Mouse (Mus musculus): Measurements from ENCODE around the gene Th. TPM values are rescaled to one million over a fixed set of nuclear protein-coding genes. Genes with fewer than 3 reads are reported as not detected.

The Th gene
- total and polyA plus RNA-seq, 2 experiments from 2014 or later: 0.15 to 0.19 TPM

- no peaks in the 10 kb centered on the region; the same call in 1 of the 2 replicates for H3K27me3 ChIP-seq (ENCODE audit: control insufficient read depth, insufficient read depth, low read length)
- peak; percentile 88 for ATAC-seq (ENCODE audit: insufficient read depth, low read depth)
These were observed 1.4 kb downstream of the Th start for GRCm38 (mm10) chr7:142929516-142929915.

GRCm38 (mm10) chr7:142927293-142927692 lies 3.6 kb downstream of the Th start:
- TF ChIP-seq EP300 (IDR thresholded peaks at IDR 0.05; ENCODE audit: low read depth): no peak
- ATAC-seq (ENCODE audit: insufficient read depth, low read depth) (no peak), DNase-seq (ENCODE audit: low spot score) (no peak)
- Histone ChIP-seq H3K9ac (replicated peaks; ENCODE audit: low read depth, low read length) (no peak overlapping the region), H3K27me3 (ENCODE audit: control insufficient read depth, insufficient read depth, low read length) (peaks cover 7% of the 10 kb centered on the region; the same call in 1 of the 2 replicates), H3K9me3 (replicated peaks; ENCODE audit: control insufficient read depth, low read length) (no peaks in the 10 kb centered on the region), H3K36me3 (replicated peaks; ENCODE audit: control insufficient read depth, insufficient read depth, low read length) (no peaks in the 10 kb centered on the region), H3K27ac (ENCODE audit: low read depth) (no peak overlapping the region), H3K4me2 (ENCODE audit: low read depth, low read length) (no peak overlapping the region), H3K4me3 (ENCODE audit: low read depth, low read length) (no peak overlapping the region), H3K4me1 (ENCODE audit: control insufficient read depth, insufficient read depth) (no peaks in the 10 kb centered on the region)
- WGBS: 83% methylated on average over 8 of the region's 8 CpGs

More at GRCm38 (mm10) chr7:142929516-142929915, 1.4 kb downstream of the Th start:
- Histone ChIP-seq H3K4me1 (ENCODE audit: control insufficient read depth, insufficient read depth) (no peaks in the 10 kb centered on the region), H3K27ac (ENCODE audit: low read depth) (no peak overlapping the region), H3K36me3 (replicated peaks; ENCODE audit: control insufficient read depth, insufficient read depth, low read length) (no peaks in the 10 kb centered on the region), H3K9ac (replicated peaks; ENCODE audit: low read depth, low read length) (no peak overlapping the region), H3K4me3 (ENCODE audit: low read depth, low read length) (no peak overlapping the region), H3K9me3 (replicated peaks; ENCODE audit: control insufficient read depth, low read length) (no peaks in the 10 kb centered on the region), H3K4me2 (ENCODE audit: low read depth, low read length) (no peak overlapping the region)
- 47% methylated on average over 2 of the region's 2 CpGs for WGBS
- peak; percentile 36 for DNase-seq (ENCODE audit: low spot score)
- no peak for TF ChIP-seq CTCF (IDR thresholded peaks at IDR 0.05; ENCODE audit: low read depth)
- TF ChIP-seq EP300 (IDR thresholded peaks at IDR 0.05; ENCODE audit: low read depth): no peak

- Histone ChIP-seq H3K27ac (ENCODE audit: low read depth) (no peak overlapping the region), H3K4me1 (ENCODE audit: control insufficient read depth, insufficient read depth) (no peaks in the 10 kb centered on the region), H3K36me3 (replicated peaks; ENCODE audit: control insufficient read depth, insufficient read depth, low read length) (no peaks in the 10 kb centered on the region), H3K9ac (replicated peaks; ENCODE audit: low read depth, low read length) (no peak overlapping the region), H3K4me2 (ENCODE audit: low read depth, low read length) (no peak overlapping the region), H3K27me3 (ENCODE audit: control insufficient read depth, insufficient read depth, low read length) (peaks cover 45% of the 10 kb centered on the region), H3K4me3 (ENCODE audit: low read depth, low read length) (no peak overlapping the region), H3K9me3 (replicated peaks; ENCODE audit: control insufficient read depth, low read length) (no peaks in the 10 kb centered on the region)
- DNase-seq (ENCODE audit: low spot score) (peak; percentile 40), ATAC-seq (ENCODE audit: insufficient read depth, low read depth) (peak; percentile 82)
- TF ChIP-seq CTCF (IDR thresholded peaks at IDR 0.05; ENCODE audit: low read depth) (peak; percentile 100), EP300 (IDR thresholded peaks at IDR 0.05; ENCODE audit: low read depth) (no peak)
- WGBS: 22% methylated on average over 8 of the region's 8 CpGs
These were observed 12.0 kb downstream of the Th start for GRCm38 (mm10) chr7:142918641-142919628.

- H3K4me1 ChIP-seq (ENCODE audit: control insufficient read depth, insufficient read depth): no peaks in the 10 kb centered on the region
- ATAC-seq (ENCODE audit: insufficient read depth, low read depth): no peak
- WGBS: 80% methylated on average over 5 of the region's 5 CpGs
These were observed 13.3 kb downstream of the Th start for GRCm38 (mm10) chr7:142917659-142918058.

GRCm38 (mm10) chr7:142916178-142916577 lies 14.8 kb downstream of the Th start:
- no peak overlapping the region for H3K27ac ChIP-seq (ENCODE audit: low read depth)
- H3K4me1 ChIP-seq (ENCODE audit: control insufficient read depth, insufficient read depth): no peaks in the 10 kb centered on the region
- DNase-seq (ENCODE audit: low spot score) (no peak), ATAC-seq (ENCODE audit: insufficient read depth, low read depth) (no peak)
- H3K27me3 ChIP-seq (ENCODE audit: control insufficient read depth, insufficient read depth, low read length): peaks cover 37% of the 10 kb centered on the region
- H3K4me3 ChIP-seq (ENCODE audit: low read depth, low read length): no peak overlapping the region
- no peak overlapping the region for H3K9ac ChIP-seq (replicated peaks; ENCODE audit: low read depth, low read length)
- WGBS: 47% methylated on average over 8 of the region's 8 CpGs
- H3K4me2 ChIP-seq (ENCODE audit: low read depth, low read length): no peak overlapping the region
- TF ChIP-seq EP300 (IDR thresholded peaks at IDR 0.05; ENCODE audit: low read depth): no peak
- TF ChIP-seq CTCF (IDR thresholded peaks at IDR 0.05; ENCODE audit: low read depth): no peak
- H3K9me3 ChIP-seq (replicated peaks; ENCODE audit: control insufficient read depth, low read length): no peaks in the 10 kb centered on the region
- H3K36me3 ChIP-seq (replicated peaks; ENCODE audit: control insufficient read depth, insufficient read depth, low read length): no peaks in the 10 kb centered on the region

More at GRCm38 (mm10) chr7:142917659-142918058, 13.3 kb downstream of the Th start:
- H3K4me2 ChIP-seq (ENCODE audit: low read depth, low read length): no peak overlapping the region
- no peak for DNase-seq (ENCODE audit: low spot score)
- no peak overlapping the region for H3K4me3 ChIP-seq (ENCODE audit: low read depth, low read length)
- no peaks in the 10 kb centered on the region for H3K36me3 ChIP-seq (replicated peaks; ENCODE audit: control insufficient read depth, insufficient read depth, low read length)
- TF ChIP-seq EP300 (IDR thresholded peaks at IDR 0.05; ENCODE audit: low read depth) (no peak), CTCF (IDR thresholded peaks at IDR 0.05; ENCODE audit: low read depth) (no peak)
- peaks cover 39% of the 10 kb centered on the region for H3K27me3 ChIP-seq (ENCODE audit: control insufficient read depth, insufficient read depth, low read length)
- H3K9me3 ChIP-seq (replicated peaks; ENCODE audit: control insufficient read depth, low read length): no peaks in the 10 kb centered on the region
- H3K9ac ChIP-seq (replicated peaks; ENCODE audit: low read depth, low read length): no peak overlapping the region
- H3K27ac ChIP-seq (ENCODE audit: low read depth): no peak overlapping the region

Measured in heart, postnatal 0 days (tissue).